ENCODE assay signal across 18 mouse cellular contexts in the genomic region with DNA sequence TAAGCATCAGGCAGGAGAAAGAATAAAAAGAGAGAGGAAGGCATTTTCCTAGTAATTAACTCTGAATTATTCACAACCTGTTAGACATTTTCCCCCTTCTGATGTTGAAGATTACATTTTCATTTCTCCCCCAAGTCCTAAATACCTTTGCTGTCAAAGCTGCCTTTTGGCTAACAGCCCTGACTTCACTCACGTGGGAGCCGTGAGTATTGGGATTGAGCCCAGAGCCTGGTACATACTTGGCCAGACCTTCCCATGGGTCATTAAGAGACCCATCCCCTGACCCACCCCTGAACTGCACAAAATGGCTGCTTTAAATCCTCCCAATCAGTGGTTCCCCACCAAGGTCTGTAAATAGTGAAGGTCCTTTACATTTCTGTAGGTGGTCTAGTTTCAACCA.
"Had no signal": no experiment of that assay in that cellular context is flagged by ENCODE, and none has a peak within 500 bp of the region (broad histone marks: within the 10 kb centered on the region; RNA-seq: fewer than 3 reads in every experiment).

No protein-coding gene starts in this region.

- H3K4me2 ChIP-seq: limb, embryonic 12.5 days; limb, embryonic 15.5 days; liver, embryonic 11.5 days; lung, embryonic 14.5 days; midbrain, embryonic 12.5 days; neural tube, embryonic 13.5 days had no signal

- H3K4me3 ChIP-seq: layer of hippocampus, adult 2 months; limb, embryonic 12.5 days; limb, embryonic 15.5 days; midbrain, embryonic 12.5 days; myocyte; neural tube, embryonic 13.5 days had no signal

- H3K9ac ChIP-seq: limb, embryonic 12.5 days; limb, embryonic 15.5 days; liver, embryonic 14.5 days; liver, postnatal 0 days; lung, embryonic 14.5 days; midbrain, embryonic 12.5 days; neural tube, embryonic 13.5 days had no signal

- H3K9me3 ChIP-seq: limb, embryonic 12.5 days; limb, embryonic 15.5 days; midbrain, embryonic 12.5 days; neural tube, embryonic 13.5 days had no signal

- H3K36me3 ChIP-seq: limb, embryonic 12.5 days; limb, embryonic 15.5 days; midbrain, embryonic 12.5 days; neural tube, embryonic 13.5 days had no signal

- ATAC-seq: liver, postnatal 0 days; lung, postnatal 0 days had no signal

- DNase-seq: kidney, adult 11 months; layer of hippocampus, adult 9-11 months; liver, postnatal 0 days; lung, embryonic 14.5 days; retina, postnatal 1 day; thymus, adult 18-20 months; thymus, postnatal 36 days had no signal

- H3K27ac ChIP-seq: kidney, postnatal 0 days; layer of hippocampus, adult 2 months; limb, embryonic 12.5 days; limb, embryonic 15.5 days; liver, embryonic 14.5 days; macrophage; midbrain, embryonic 12.5 days; neural tube, embryonic 13.5 days had no signal

- H3K27me3 ChIP-seq: limb, embryonic 12.5 days; limb, embryonic 15.5 days; midbrain, embryonic 12.5 days; neural tube, embryonic 13.5 days had no signal

- H3K4me1 ChIP-seq: limb, embryonic 12.5 days; midbrain, embryonic 12.5 days; neural tube, embryonic 13.5 days had no signal
